ENCODE assay signal across 19 mouse cellular contexts in genomic region chr2:162698068-162698467, GRCm38 (mm10). TPM values are rescaled to one million over a fixed set of nuclear protein-coding genes. Genes with fewer than 3 reads are reported as not detected.
A peak's percentile ranks its signal among the peaks of the same experiment; 100 is the strongest.
DNase-seq lines count a peak whose midpoint lies in the region; ATAC-seq lines count a peak whose summit lies in the region.
"Had no signal": no experiment of that assay in that cellular context is flagged by ENCODE, and none has a peak within 500 bp of the region (broad histone marks: within the 10 kb centered on the region; RNA-seq: fewer than 3 reads in every experiment).

No protein-coding gene starts in this region.

- DNase-seq in frontal cortex, adult 2 months (ENCODE audit: extremely low spot score in 1 of 2, low spot score in 1 of 2) = no peak
- DNase-seq in heart, postnatal 36 days = no peak
- no peak for DNase-seq in hindbrain, embryonic 14.5 days (ENCODE audit: low spot score)
- DNase-seq: cerebellum, adult 18-20 months; cerebellum, adult 9-11 months; cerebellum, postnatal 36 days; gastrocnemius, postnatal 10 days; heart, adult 2 months; kidney, adult 18-20 months had no signal

- 46% methylated on average over 8 of the region's 8 CpGs for WGBS in heart, embryonic 15.5 days
- 36% methylated on average over 8 of the region's 8 CpGs for WGBS in hindbrain, embryonic 16.5 days
- WGBS in hindbrain, embryonic 14.5 days = 48% methylated on average over 8 of the region's 8 CpGs
- 38% methylated on average over 8 of the region's 8 CpGs for WGBS in midbrain, embryonic 16.5 days
- WGBS in midbrain, embryonic 13.5 days = 54% methylated on average over 8 of the region's 8 CpGs

- H3K27me3 ChIP-seq in heart, embryonic 15.5 days = no peaks in the 10 kb centered on the region
- no peaks in the 10 kb centered on the region for H3K27me3 ChIP-seq in hindbrain, embryonic 16.5 days (replicated peaks; ENCODE audit: control insufficient read depth, insufficient read depth, low read length)
- no peaks in the 10 kb centered on the region for H3K27me3 ChIP-seq in hindbrain, embryonic 14.5 days (ENCODE audit: control insufficient read depth, insufficient read depth, low read length)
- H3K27me3 ChIP-seq in midbrain, embryonic 16.5 days (ENCODE audit: control insufficient read depth, insufficient read depth, low read depth, low read length) = no peaks in the 10 kb centered on the region
- H3K27me3 ChIP-seq in midbrain, embryonic 13.5 days = 0 out of 2 replicates have a peak, but pooled peaks cover 6% of the 10 kb centered on the region
- H3K27me3 ChIP-seq: embryonic facial prominence, embryonic 13.5 days; forebrain, embryonic 12.5 days; intestine, embryonic 15.5 days had no signal

- no peak overlapping the region for H3K27ac ChIP-seq in heart, embryonic 15.5 days
- H3K27ac ChIP-seq in hindbrain, embryonic 16.5 days (ENCODE audit: low read depth, low read length) = no peak overlapping the region
- H3K27ac ChIP-seq in hindbrain, embryonic 14.5 days = no peak overlapping the region
- no peak overlapping the region for H3K27ac ChIP-seq in midbrain, embryonic 16.5 days (ENCODE audit: low read length)
- no peak overlapping the region; the same call in 1 of the 2 replicates for H3K27ac ChIP-seq in midbrain, embryonic 13.5 days
- H3K27ac ChIP-seq: embryonic facial prominence, embryonic 13.5 days; forebrain, embryonic 12.5 days; heart, adult 2 months; intestine, embryonic 15.5 days had no signal

- peaks cover 14% of the 10 kb centered on the region for H3K4me1 ChIP-seq in heart, embryonic 15.5 days (replicated peaks)
- H3K4me1 ChIP-seq in hindbrain, embryonic 16.5 days (ENCODE audit: control insufficient read depth, insufficient read depth, low read depth, low read length) = no peaks in the 10 kb centered on the region
- H3K4me1 ChIP-seq in hindbrain, embryonic 14.5 days (replicated peaks; ENCODE audit: control insufficient read depth, insufficient read depth, low read length) = no peaks in the 10 kb centered on the region; the same call in 1 of the 2 replicates
- peaks cover 16% of the 10 kb centered on the region; the same call in 1 of the 2 replicates for H3K4me1 ChIP-seq in midbrain, embryonic 16.5 days (ENCODE audit: control insufficient read depth, insufficient read depth, low read length)
- H3K4me1 ChIP-seq in midbrain, embryonic 13.5 days (replicated peaks) = peaks cover 24% of the 10 kb centered on the region
- H3K4me1 ChIP-seq: embryonic facial prominence, embryonic 13.5 days had no signal

- peak; percentile 58 for ATAC-seq in frontal cortex, adult (ENCODE audit: low TSS enrichment)
- 0 out of 2 replicates have a peak, but pooled peaks have one; percentile 7 for ATAC-seq in heart, embryonic 15.5 days (replicated peaks; ENCODE audit: insufficient number of reproducible peaks, insufficient read depth, low FRiP score, low read depth)
- no peak for ATAC-seq in hindbrain, embryonic 16.5 days
- ATAC-seq in hindbrain, embryonic 14.5 days (ENCODE audit: low FRiP score) = no peak
- ATAC-seq in midbrain, embryonic 16.5 days = no peak
- ATAC-seq in midbrain, embryonic 13.5 days = no peak
- ATAC-seq: intestine, embryonic 15.5 days had no signal

- H3K4me3 ChIP-seq in heart, embryonic 15.5 days = no peak overlapping the region
- no peak overlapping the region for H3K4me3 ChIP-seq in hindbrain, embryonic 16.5 days (ENCODE audit: low read length)
- no peak overlapping the region for H3K4me3 ChIP-seq in hindbrain, embryonic 14.5 days (replicated peaks; ENCODE audit: low read length)
- H3K4me3 ChIP-seq in midbrain, embryonic 16.5 days (ENCODE audit: low read depth, low read length) = no peak overlapping the region
- H3K4me3 ChIP-seq in midbrain, embryonic 13.5 days (replicated peaks) = no peak overlapping the region
- H3K4me3 ChIP-seq: embryonic facial prominence, embryonic 13.5 days; forebrain, embryonic 12.5 days; heart, adult 2 months; intestine, embryonic 15.5 days had no signal

- intact Hi-C loops in heart, postnatal 36 days (cut with DNase I) = no loop called here

- H3K9me3 ChIP-seq in heart, embryonic 15.5 days (replicated peaks) = no peaks in the 10 kb centered on the region
- H3K9me3 ChIP-seq in hindbrain, embryonic 16.5 days (ENCODE audit: control insufficient read depth, low read length) = no peaks in the 10 kb centered on the region
- H3K9me3 ChIP-seq in hindbrain, embryonic 14.5 days (ENCODE audit: control insufficient read depth, low read length) = no peaks in the 10 kb centered on the region
- no peaks in the 10 kb centered on the region for H3K9me3 ChIP-seq in midbrain, embryonic 16.5 days (replicated peaks; ENCODE audit: control insufficient read depth, low read length, poor library complexity, severe bottlenecking)
- no peaks in the 10 kb centered on the region for H3K9me3 ChIP-seq in midbrain, embryonic 13.5 days
- H3K9me3 ChIP-seq: embryonic facial prominence, embryonic 13.5 days; forebrain, embryonic 12.5 days; intestine, embryonic 15.5 days had no signal

- no peaks in the 10 kb centered on the region for H3K36me3 ChIP-seq in heart, embryonic 15.5 days
- no peaks in the 10 kb centered on the region for H3K36me3 ChIP-seq in hindbrain, embryonic 16.5 days (ENCODE audit: control insufficient read depth, insufficient read depth, low read length)
- no peaks in the 10 kb centered on the region for H3K36me3 ChIP-seq in hindbrain, embryonic 14.5 days (replicated peaks; ENCODE audit: control insufficient read depth, insufficient read depth)
- no peaks in the 10 kb centered on the region for H3K36me3 ChIP-seq in midbrain, embryonic 16.5 days (ENCODE audit: control insufficient read depth, insufficient read depth, low read length)
- H3K36me3 ChIP-seq in midbrain, embryonic 13.5 days = no peaks in the 10 kb centered on the region
- H3K36me3 ChIP-seq: embryonic facial prominence, embryonic 13.5 days; forebrain, embryonic 12.5 days; intestine, embryonic 15.5 days had no signal

- H3K4me2 ChIP-seq in heart, embryonic 15.5 days = peak overlapping the region; percentile 29; the same call in 1 of the 2 replicates
- H3K4me2 ChIP-seq in hindbrain, embryonic 16.5 days (ENCODE audit: low read length) = peak overlapping the region; percentile 16; the same call in 1 of the 2 replicates
- H3K4me2 ChIP-seq in hindbrain, embryonic 14.5 days (replicated peaks) = no peak overlapping the region
- H3K4me2 ChIP-seq in midbrain, embryonic 16.5 days (ENCODE audit: low read length) = 0 out of 2 replicates have a peak overlapping the region, but pooled peaks have one; percentile 9
- H3K4me2 ChIP-seq in midbrain, embryonic 13.5 days (replicated peaks) = no peak overlapping the region
- H3K4me2 ChIP-seq: embryonic facial prominence, embryonic 13.5 days; forebrain, embryonic 12.5 days; intestine, embryonic 15.5 days had no signal

- H3K9ac ChIP-seq in heart, embryonic 15.5 days = no peak overlapping the region
- H3K9ac ChIP-seq in hindbrain, embryonic 16.5 days (ENCODE audit: low read depth, low read length) = no peak overlapping the region
- no peak overlapping the region for H3K9ac ChIP-seq in hindbrain, embryonic 14.5 days
- 0 out of 2 replicates have a peak overlapping the region, but pooled peaks have one; percentile 20 for H3K9ac ChIP-seq in midbrain, embryonic 16.5 days (ENCODE audit: low read depth, low read length)
- H3K9ac ChIP-seq in midbrain, embryonic 13.5 days (replicated peaks) = no peak overlapping the region
- H3K9ac ChIP-seq: embryonic facial prominence, embryonic 13.5 days; forebrain, embryonic 12.5 days; intestine, embryonic 15.5 days had no signal

RNA-seq across cellular contexts. Expression of gene Ptprt, which starts 37.1 kb away (rescaled TPM):
- 32.3 and 35.6 TPM in 2 replicates for polyA plus RNA-seq in frontal cortex, adult 2 months (2012; rRNA removed)
- 0.13 and 0.52 TPM in 2 replicates for polyA plus RNA-seq in heart, embryonic 15.5 days (2015; fragmentation: Nextera tagmentation; extraction: Ambion mirVana)
- total RNA-seq in heart, postnatal 36 days (2021) = under 1 TPM; 0.08 to 0.33 TPM
- 11.5 and 12.1 TPM in 2 replicates for polyA plus RNA-seq in hindbrain, embryonic 16.5 days (2015; fragmentation: Nextera tagmentation; extraction: Ambion mirVana)
- polyA plus RNA-seq in hindbrain, embryonic 14.5 days (2014; fragmentation: Nextera tagmentation; extraction: Ambion mirVana) = 19.7 and 21.5 TPM in 2 replicates
- 11.7 and 12.4 TPM in 2 replicates for polyA plus RNA-seq in midbrain, embryonic 16.5 days (2015; fragmentation: Nextera tagmentation; extraction: Ambion mirVana)
- polyA plus RNA-seq in midbrain, embryonic 13.5 days (2015; fragmentation: Nextera tagmentation; extraction: Ambion mirVana) = 6.2 and 7.5 TPM in 2 replicates
- total RNA-seq: MEL had no signal
- polyA plus RNA-seq: C2C12 had no signal

Comparison
In these comparisons a context has a peak if more than half of its experiments do, and no peak if none do; other contexts are left out.
1. H3K4me2 ChIP-seq: peak in heart, embryonic 15.5 days (single experiment), hindbrain, embryonic 16.5 days (single experiment) and midbrain, embryonic 16.5 days (single experiment); none in hindbrain, embryonic 14.5 days (single experiment) and midbrain, embryonic 13.5 days (single experiment).
2. ATAC-seq: peak in frontal cortex, adult (single experiment) and heart, embryonic 15.5 days (single experiment); none in hindbrain, embryonic 16.5 days (single experiment), hindbrain, embryonic 14.5 days (single experiment), midbrain, embryonic 16.5 days (single experiment) and midbrain, embryonic 13.5 days (single experiment).